Mouse (Mus musculus) neural tube, embryonic 11.5 days (tissue): ENCODE data around the gene Tlx3. TPM values are rescaled to one million over a fixed set of nuclear protein-coding genes. Genes with fewer than 3 reads are reported as not detected.

Experiments
- ATAC-seq: fragments of 200-750 bp; cut with Nextera tagmentation; 2 replicates; pipeline ENCODE4 v1.8.0; 2017; ENCODE audit warnings: moderate number of reproducible peaks, mild to moderate bottlenecking, moderate TSS enrichment, moderate library complexity; ENCODE audit not compliant: insufficient read depth, low FRiP score, low TSS enrichment
- DNase-seq: peaks from one replicate; pipeline ENCODE4 v3.0.0-alpha.2; 2015; ENCODE audit warnings: low spot score
- H3K27ac ChIP-seq: fragments of 300-500 bp; sonication (generic); 2 replicates; pipeline ENCODE4 v1.5.1; 2014; ENCODE audit warnings: low read depth, mild to moderate bottlenecking, low read length
- H3K27me3 ChIP-seq: fragments of 300-500 bp; sonication (generic); 2 replicates; pipeline ENCODE4 v1.6.1; 2014; ENCODE audit warnings: mild to moderate bottlenecking, low read length, mixed read lengths; ENCODE audit not compliant: control insufficient read depth, insufficient read depth
- H3K36me3 ChIP-seq: fragments of 300-500 bp; sonication (generic); 2 replicates; pipeline ENCODE4 v1.6.1; 2014; ENCODE audit warnings: mild to moderate bottlenecking, low read length, moderate library complexity, mixed read lengths; ENCODE audit not compliant: control insufficient read depth, insufficient read depth
- H3K4me1 ChIP-seq: fragments of 300-500 bp; sonication (generic); 2 replicates; pipeline ENCODE4 v1.6.1; 2014; ENCODE audit warnings: low read length, mixed read lengths; ENCODE audit not compliant: control insufficient read depth, insufficient read depth
- H3K4me2 ChIP-seq: fragments of 300-500 bp; sonication (generic); 2 replicates; pipeline ENCODE4 v1.6.1; 2014; ENCODE audit warnings: low read depth, mild to moderate bottlenecking, moderate library complexity
- H3K4me3 ChIP-seq: fragments of 300-500 bp; sonication (generic); 2 replicates; pipeline ENCODE4 v1.5.1; 2014; ENCODE audit warnings: low read depth, low read length
- H3K9ac ChIP-seq: fragments of 300-500 bp; sonication (generic); 2 replicates; pipeline ENCODE4 v1.6.1; 2014; ENCODE audit warnings: mild to moderate bottlenecking, low read length
- H3K9me3 ChIP-seq: fragments of 300-500 bp; sonication (generic); 2 replicates; pipeline ENCODE4 v1.6.1; 2016; ENCODE audit warnings: low read length; ENCODE audit not compliant: control insufficient read depth
- WGBS: fragments of 180-500 bp; shearing (Covaris S2); extraction: QIAGEN DNeasy Blood & Tissue Kit; methylation state at CpG from one replicate; pipeline ENCODE4 v1.1.7; 2014; 5-methylcytosine and 5-hydroxymethylcytosine counted together
- polyA plus RNA-seq: library from polyadenylated mRNA; unstranded; fragments of >200 nt; fragmentation: Nextera tagmentation; extraction: Ambion mirVana; gene quantifications from 2 replicates; pipeline ENCODE4 v1.2.1, GENCODE M21; 2014

Tlx3 gene
- 22.4 and 28.5 TPM in 2 replicates for polyA plus RNA-seq

DNA sequence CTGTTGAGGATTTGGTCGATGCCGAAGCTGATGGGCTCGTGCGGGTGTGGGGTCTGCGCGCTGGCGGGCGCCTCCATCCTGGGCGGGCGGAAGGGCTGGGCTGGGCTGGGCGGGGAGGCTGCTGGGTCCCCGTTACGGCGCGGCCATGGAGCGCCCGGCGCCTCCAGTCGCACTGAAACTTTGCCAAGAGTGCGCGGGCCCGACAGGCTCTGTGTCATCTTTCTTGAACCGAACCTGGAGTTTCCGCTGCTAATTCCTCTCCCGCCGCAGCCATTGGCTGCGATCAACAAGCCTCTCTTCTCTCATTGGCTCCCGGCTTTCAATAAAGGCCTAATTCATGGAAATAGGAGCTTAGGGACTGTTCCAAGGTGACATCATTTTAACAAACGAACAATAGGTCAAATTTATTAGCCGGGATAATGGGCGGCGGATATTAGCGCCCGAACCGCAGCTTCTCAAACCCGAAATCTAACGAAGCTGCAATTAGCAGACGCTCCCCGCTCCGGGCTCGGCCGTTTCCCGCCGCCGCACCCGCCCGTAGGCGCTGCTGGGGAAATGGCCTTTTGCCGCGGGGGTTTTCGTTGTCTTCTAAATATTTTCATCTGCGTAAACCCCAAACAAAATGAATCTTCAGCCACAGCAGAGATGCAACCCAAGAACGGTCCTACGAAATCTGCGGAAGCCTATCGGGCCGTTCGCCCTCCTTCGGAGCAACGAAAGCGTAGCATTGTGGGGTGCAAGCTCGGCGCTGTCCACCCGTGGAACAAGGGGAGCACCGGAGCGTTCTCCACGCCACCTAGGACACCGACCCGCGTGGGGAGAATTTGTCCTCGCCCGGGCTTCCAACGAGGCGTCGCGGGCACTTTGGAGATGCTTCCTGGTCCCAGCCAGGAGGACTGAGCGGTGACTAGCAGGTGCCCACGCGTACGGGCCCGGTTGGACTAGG, at the start of gene Tlx3:
Gene Tlx3 (minus strand): TSS at position 207 of the 946 bp plus-strand sequence.
- DNase-seq (peak; percentile 80), ATAC-seq (peak; percentile 73)
- H3K4me1 ChIP-seq, result peaks cover 27% of the 10 kb centered on the region
- H3K4me2 ChIP-seq, result peak within 1 kb of the TSS; percentile 49
- H3K4me3 ChIP-seq, result peak within 1 kb of the TSS; percentile 43
- peak within 1 kb of the TSS; percentile 44 for H3K9ac ChIP-seq
- H3K36me3 ChIP-seq, result no peaks in the 10 kb centered on the region
- peaks cover 87% of the 10 kb centered on the region for H3K27me3 ChIP-seq
- H3K9me3 ChIP-seq, result no peaks in the 10 kb centered on the region
- peak within 1 kb of the TSS; percentile 46; the same call in 1 of the 2 replicates for H3K27ac ChIP-seq
- WGBS, result under 1% methylated on average over 77 of the region's 81 CpGs

DNA sequence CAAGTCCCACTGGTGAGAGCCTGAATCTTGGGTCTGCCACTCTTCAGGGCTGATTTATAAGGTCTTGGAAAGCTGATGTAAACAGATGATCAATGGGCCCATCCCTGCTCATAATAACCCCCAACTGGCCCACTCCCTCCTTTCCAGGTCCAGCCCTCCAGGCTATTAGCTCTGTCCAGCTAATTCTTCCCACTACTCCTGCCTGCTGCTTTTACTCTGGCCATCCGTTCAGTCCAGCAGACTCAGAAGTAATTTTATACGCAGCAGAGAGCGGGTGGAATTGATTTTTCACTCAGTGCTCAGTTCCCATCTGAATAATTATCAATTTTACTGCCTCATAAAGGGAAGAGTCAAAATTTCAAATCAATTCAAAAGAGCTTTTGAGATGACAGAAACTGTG, 36.9 kb upstream of the Tlx3 start:
- H3K4me1 ChIP-seq, result no peaks in the 10 kb centered on the region
- H3K4me2 ChIP-seq, result no peak overlapping the region
- no peak overlapping the region for H3K9ac ChIP-seq
- ATAC-seq, result peak; percentile 20; the same call in 1 of the 2 replicates
- no peaks in the 10 kb centered on the region for H3K36me3 ChIP-seq
- no peak overlapping the region for H3K27ac ChIP-seq
- H3K27me3 ChIP-seq, result no peaks in the 10 kb centered on the region
- DNase-seq, result no peak
- WGBS, result 62% methylated on average over 3 of the region's 3 CpGs
- H3K4me3 ChIP-seq, result no peak overlapping the region
- H3K9me3 ChIP-seq, result no peaks in the 10 kb centered on the region

DNA sequence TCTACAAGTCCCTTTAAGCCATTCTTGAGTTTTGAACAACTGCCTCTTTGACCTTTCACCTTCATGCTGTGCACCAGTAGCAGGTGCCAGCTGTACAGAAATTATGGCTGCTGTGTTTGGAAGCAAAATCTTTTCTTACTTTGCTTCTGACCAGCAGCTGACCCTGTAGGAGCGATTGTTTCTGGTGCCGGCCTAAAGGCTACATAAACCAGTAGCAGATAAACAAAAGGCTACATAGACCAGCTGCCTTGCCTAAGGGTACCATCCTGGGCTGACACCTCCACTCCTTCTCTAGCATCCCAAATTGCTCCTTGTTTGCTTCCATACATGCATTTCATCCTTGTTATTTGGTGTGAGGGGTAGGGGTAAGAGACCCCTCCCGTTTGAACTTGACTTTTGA, 30.7 kb upstream of the Tlx3 start:
- H3K4me3 ChIP-seq, result no peak overlapping the region
- H3K4me2 ChIP-seq, result no peak overlapping the region
- no peaks in the 10 kb centered on the region for H3K36me3 ChIP-seq
- H3K9me3 ChIP-seq, result no peaks in the 10 kb centered on the region
- no peaks in the 10 kb centered on the region for H3K27me3 ChIP-seq
- H3K4me1 ChIP-seq, result peaks cover 6% of the 10 kb centered on the region; the same call in 1 of the 2 replicates
- ATAC-seq, result peak; percentile 69
- WGBS, result 36% methylated on average over 3 of the region's 3 CpGs
- H3K27ac ChIP-seq, result no peak overlapping the region
- peak; percentile 32 for DNase-seq
- H3K9ac ChIP-seq, result no peak overlapping the region

DNA sequence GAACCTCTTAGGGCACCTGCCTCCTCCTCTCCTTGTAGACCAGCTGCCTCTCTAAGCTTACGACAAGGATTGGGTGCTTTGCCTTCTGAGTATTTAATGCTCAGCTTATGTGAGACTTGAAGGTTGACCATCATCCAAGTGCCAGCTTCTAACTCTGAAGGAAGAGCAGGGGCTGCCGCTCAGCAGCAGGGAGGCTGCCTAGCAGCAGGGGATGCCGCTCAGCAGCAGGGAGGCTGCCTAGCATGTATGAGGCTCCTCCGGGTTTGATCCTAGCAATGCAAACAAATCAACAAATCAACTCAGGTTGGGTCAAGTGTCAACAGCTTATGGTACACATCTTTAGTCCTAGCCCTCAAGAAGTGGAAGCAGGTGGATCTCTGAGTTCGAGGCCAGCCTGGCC, 28.7 kb upstream of the Tlx3 start:
- no peak overlapping the region for H3K9ac ChIP-seq

DNA sequence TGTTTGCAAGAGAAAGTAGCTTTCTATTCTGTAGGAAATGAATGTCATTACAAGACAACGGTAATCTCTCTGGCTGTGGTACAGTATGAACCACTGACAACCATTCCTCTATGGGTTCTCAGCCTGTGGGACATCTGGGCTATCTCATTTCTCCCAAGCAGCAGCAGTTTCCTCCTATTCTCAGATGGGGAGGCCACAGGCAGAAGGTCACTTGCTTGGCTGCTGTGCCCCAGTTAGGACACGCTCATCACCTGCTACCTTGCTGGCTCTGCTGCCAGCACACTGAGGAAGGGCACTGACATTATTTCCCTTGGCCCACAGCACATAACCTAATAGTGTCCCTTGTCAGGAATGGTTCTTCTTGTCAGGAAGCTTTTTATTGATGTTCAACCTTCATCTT, 24.8 kb upstream of the Tlx3 start:
- Histone ChIP-seq H3K4me2 (no peak overlapping the region), H3K4me1 (no peaks in the 10 kb centered on the region), H3K9ac (no peak overlapping the region), H3K27ac (no peak overlapping the region), H3K4me3 (no peak overlapping the region), H3K9me3 (no peaks in the 10 kb centered on the region), H3K36me3 (no peaks in the 10 kb centered on the region), H3K27me3 (no peaks in the 10 kb centered on the region)
- 89% methylated on average over 2 of the region's 2 CpGs for WGBS
- ATAC-seq (no peak), DNase-seq (no peak)

More for the DNA sequence above, 28.7 kb upstream of the Tlx3 start:
- Histone ChIP-seq H3K27me3 (no peaks in the 10 kb centered on the region), H3K9me3 (no peaks in the 10 kb centered on the region), H3K4me3 (no peak overlapping the region), H3K27ac (no peak overlapping the region), H3K4me1 (peaks cover 6% of the 10 kb centered on the region; the same call in 1 of the 2 replicates), H3K36me3 (no peaks in the 10 kb centered on the region), H3K4me2 (no peak overlapping the region)
- ATAC-seq, result no peak
- 75% methylated on average over 5 of the region's 5 CpGs for WGBS
- no peak for DNase-seq

DNA sequence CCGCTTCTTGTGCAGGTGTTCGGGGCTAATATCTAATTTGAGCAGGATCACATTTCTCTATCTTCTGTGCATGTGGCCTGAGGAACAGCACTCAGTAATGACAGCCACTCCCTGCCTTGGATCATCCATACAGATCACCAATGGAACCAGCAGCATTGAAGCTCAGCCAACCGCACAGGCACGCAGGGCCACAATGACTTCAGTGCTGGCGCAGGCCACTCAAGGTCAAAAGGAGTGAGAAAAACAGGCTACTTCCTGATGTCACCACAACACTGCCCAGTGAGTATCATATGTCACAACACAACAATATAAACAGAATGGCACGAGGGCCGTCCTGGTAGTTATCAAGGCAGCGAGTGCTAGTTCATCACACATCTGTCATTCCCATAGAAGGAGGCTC, 23.1 kb upstream of the Tlx3 start:
- no peak overlapping the region for H3K4me2 ChIP-seq
- no peak for ATAC-seq

DNA sequence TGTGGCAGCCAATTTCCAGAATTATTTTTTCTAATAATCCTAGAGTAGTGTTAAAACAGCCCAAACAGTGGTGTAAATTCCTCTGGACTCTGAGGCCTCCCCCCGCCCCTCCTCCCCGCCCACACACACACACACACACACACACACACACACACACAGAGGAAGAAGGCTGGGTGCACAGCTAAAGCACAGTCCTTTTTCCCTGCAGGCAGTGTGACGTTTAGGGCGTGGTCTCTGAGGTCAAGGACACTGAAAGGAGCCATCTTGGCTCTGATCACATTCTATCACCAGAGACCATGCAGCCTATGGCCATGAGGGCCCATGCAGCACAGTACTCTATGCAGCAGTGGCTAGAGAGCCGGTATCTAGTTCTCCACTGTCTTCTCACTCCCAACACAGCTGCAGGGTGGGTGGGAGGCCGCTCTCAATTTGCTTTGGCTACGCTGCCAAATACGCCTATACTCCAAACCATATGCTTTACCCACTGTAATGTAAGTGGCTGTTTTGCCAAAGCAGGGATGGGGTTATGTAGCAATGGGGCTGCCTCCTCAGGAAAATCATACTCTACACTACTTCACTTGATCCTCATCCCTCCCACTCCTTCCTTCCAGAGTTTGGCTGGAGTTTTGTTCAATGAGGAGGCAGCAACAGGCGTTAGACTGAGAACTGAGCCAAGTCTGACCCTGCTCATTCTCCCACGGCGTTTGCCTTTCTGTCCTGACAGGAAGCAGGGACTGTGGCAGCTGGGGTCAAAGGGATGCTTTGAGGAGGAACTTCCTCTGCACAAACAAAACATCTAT, 18.4 kb upstream of the Tlx3 start:
- DNase-seq, result no peak
- Histone ChIP-seq H3K9ac (no peak overlapping the region), H3K27ac (no peak overlapping the region), H3K27me3 (no peaks in the 10 kb centered on the region), H3K4me3 (no peak overlapping the region), H3K4me1 (no peaks in the 10 kb centered on the region), H3K9me3 (no peaks in the 10 kb centered on the region), H3K36me3 (no peaks in the 10 kb centered on the region), H3K4me2 (no peak overlapping the region)
- WGBS, result 74% methylated on average over 11 of the region's 11 CpGs
- no peak for ATAC-seq

More for the DNA sequence above, 23.1 kb upstream of the Tlx3 start:
- Histone ChIP-seq H3K4me3 (no peak overlapping the region), H3K27ac (no peak overlapping the region), H3K27me3 (no peaks in the 10 kb centered on the region), H3K9me3 (no peaks in the 10 kb centered on the region), H3K36me3 (no peaks in the 10 kb centered on the region), H3K4me1 (no peaks in the 10 kb centered on the region), H3K9ac (no peak overlapping the region)
- 74% methylated on average over 8 of the region's 8 CpGs for WGBS
- no peak for DNase-seq

DNA sequence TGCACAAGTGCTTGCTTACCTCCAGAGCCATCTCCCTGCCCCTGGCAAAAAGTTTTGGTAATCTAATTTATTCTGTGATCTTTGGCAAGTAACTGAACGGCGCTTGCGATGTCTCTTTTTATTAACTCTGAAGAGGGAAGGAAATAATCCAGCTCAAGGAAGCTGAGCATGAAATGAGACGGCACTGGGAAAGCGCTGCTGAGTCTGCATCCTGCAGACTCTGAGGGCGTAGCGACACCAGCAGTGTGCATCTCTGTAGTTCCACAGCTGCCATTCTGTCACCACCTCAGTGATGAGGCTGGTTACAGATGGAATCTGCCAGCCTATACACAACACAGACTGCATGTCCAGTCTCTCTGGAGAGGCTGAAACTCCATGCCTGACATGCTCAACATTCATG, 17.4 kb upstream of the Tlx3 start:
- H3K27ac ChIP-seq, result no peak overlapping the region
- H3K9me3 ChIP-seq, result no peaks in the 10 kb centered on the region
- 93% methylated on average over 7 of the region's 7 CpGs for WGBS
- no peaks in the 10 kb centered on the region for H3K27me3 ChIP-seq
- H3K4me1 ChIP-seq, result no peaks in the 10 kb centered on the region
- no peak overlapping the region for H3K4me2 ChIP-seq
- DNase-seq (no peak), ATAC-seq (no peak)
- H3K4me3 ChIP-seq, result no peak overlapping the region
- no peaks in the 10 kb centered on the region for H3K36me3 ChIP-seq
- H3K9ac ChIP-seq, result no peak overlapping the region
